Mouse (Mus musculus): ENCODE measurements around the gene Acsl5.

Acsl5 gene

GRCm38 (mm10) chr19:55332641-55333268 lies 81.0 kb downstream of the Acsl5 start:
- peak; percentile 67 for DNase-seq (ENCODE audit: low read depth)

GRCm38 (mm10) chr19:55335881-55336280 lies 84.1 kb downstream of the Acsl5 start:
- peak; percentile 30 for DNase-seq (ENCODE audit: low read depth)

- DNase-seq (ENCODE audit: low read depth) = no peak
These were observed 84.7 kb downstream of the Acsl5 start for GRCm38 (mm10) chr19:55336441-55336840.

GRCm38 (mm10) chr19:55337066-55337465 lies 85.3 kb downstream of the Acsl5 start:
- DNase-seq (ENCODE audit: low read depth) = no peak

GRCm38 (mm10) chr19:55337664-55338063 lies 85.9 kb downstream of the Acsl5 start:
- no peak for DNase-seq (ENCODE audit: low read depth)

- no peak for DNase-seq (ENCODE audit: low read depth)
These were observed 88.8 kb downstream of the Acsl5 start for GRCm38 (mm10) chr19:55340521-55340920.

GRCm38 (mm10) chr19:55341377-55341776 lies 89.6 kb downstream of the Acsl5 start:
- no peak for DNase-seq (ENCODE audit: low read depth)

GRCm38 (mm10) chr19:55342423-55342822 lies 90.7 kb downstream of the Acsl5 start:
- DNase-seq (ENCODE audit: low read depth) = no peak

- DNase-seq (ENCODE audit: low read depth) = no peak
These were observed 91.5 kb downstream of the Acsl5 start for GRCm38 (mm10) chr19:55343274-55343673.

Measured in c-Kit-positive CD71-negative TER-119-negative erythroid progenitor cells, embryonic 14.5 days (primary cell).